Mouse (Mus musculus): ENCODE measurements around the gene Hopx.
A peak's percentile ranks its signal among the peaks of the same experiment; 100 is the strongest.
"Not testable (repeated sequence)": the region's sequence is repeated elsewhere in the genome, so short reads cannot be mapped to it uniquely, and the experiment has no call there.

Gene Hopx

DNA sequence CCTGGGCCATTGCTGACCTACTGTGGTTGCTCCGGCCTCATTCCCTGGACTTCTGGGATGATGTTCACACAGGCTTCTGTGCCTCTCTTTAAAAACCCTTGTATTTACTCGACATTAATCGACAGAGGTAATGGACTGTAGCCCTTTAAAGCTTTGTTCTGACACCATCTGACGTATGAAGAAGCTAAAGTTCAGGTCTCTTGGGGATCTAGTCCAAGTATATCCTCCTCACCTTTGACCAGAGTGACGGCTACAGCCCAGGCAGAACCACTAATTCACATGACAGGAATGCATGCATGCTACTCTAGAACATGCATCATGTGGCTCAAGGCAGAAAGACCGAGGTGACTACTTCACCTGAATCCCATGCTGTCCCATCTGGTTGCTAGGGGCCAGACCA, 14.2 kb downstream of the Hopx start:
- DNase-seq (ENCODE audit: low spot score in 2 of 2) = no peak

DNA sequence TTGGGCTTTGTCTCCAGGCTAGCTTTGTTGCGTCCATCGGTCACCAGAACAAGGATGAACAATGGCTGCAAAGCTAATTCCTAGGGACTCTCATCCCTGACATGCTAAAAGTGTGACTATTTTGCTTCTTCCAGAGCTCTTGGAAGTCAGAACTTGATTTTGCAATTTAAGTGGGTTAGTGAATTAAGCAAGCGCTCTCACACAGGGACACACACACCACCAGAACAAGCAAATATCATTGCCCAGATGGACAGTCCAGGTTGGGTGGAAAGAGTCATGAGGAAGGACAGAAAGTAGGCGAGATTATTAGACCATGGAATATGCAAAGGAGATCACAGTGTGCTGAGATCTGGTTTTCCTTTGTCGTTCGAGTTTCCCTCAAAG, 14.9 kb downstream of the Hopx start:
- no peak for DNase-seq (ENCODE audit: low spot score in 2 of 2)

DNA sequence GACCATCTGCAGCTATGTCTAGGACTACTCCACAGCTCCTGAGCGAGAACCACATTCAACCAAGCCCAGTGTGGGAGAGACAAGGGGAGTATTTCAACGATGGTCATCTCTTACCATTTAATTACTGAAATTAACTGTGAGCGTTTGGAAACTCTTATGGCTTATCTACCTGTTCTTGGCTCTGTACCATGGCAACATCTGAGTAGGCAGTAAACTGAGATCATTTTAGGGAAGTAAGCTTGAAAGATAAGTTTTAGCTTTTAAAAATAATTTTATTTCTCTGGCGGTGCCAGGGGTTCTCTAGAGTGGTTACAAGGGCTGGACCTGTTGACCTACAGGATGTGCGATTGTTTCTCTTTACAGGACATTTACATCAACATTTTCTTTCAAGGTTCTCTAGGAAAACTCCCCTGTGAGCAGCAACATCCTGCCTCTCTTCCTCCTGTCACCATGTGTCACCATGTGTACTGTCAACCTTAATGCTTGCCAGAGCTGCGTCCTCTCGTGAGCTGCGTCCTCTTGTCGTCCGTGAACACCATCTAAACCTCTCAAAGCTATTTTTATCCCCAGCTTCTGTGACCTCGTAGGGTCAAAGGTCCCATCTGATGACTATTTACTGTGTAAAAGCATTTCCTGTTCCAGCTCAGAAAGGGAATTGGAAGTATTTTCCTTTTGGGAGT, 15.5 kb downstream of the Hopx start:
- no peak for DNase-seq (ENCODE audit: low spot score in 2 of 2)

DNA sequence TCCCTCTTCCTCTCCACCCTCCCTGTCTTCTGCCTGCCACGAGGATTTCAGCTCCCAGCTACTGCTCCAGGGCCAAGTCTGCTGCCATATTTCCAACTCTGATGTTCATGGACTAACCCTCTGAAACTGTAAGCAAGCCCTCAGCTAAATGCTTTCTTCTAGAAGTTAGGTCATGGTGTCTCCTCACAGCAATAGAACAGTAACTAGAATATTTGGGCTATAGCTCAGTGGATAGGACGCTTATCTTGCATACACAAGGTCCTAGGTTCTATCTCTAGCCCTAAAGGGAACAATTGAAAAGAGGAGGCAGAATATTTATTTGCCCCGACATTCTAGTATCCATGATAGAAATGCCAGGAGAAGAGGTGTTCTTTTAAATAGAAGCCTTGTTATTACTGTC, 16.0 kb downstream of the Hopx start:
- no peak for DNase-seq (ENCODE audit: low spot score in 2 of 2)

DNA sequence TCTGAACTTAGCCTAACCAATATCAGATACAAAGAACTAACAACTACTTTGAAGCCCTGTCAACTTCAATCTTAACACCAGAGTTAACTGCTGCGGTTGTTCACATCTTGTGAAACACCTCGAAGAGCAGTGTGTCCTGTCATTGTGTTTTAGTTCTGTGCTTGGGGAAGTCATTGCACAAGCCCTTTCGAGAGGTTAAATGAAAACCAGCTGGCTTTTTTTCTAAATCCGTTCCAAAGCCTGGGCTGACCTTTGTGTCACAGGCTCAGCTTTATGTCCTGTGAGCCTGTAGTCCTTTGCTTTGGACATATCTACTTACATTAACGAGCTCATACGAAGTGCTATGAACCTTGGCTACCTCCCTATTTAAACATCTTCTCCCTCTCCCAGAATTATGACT, 17.2 kb downstream of the Hopx start:
- DNase-seq (ENCODE audit: low spot score in 2 of 2) = no peak

DNA sequence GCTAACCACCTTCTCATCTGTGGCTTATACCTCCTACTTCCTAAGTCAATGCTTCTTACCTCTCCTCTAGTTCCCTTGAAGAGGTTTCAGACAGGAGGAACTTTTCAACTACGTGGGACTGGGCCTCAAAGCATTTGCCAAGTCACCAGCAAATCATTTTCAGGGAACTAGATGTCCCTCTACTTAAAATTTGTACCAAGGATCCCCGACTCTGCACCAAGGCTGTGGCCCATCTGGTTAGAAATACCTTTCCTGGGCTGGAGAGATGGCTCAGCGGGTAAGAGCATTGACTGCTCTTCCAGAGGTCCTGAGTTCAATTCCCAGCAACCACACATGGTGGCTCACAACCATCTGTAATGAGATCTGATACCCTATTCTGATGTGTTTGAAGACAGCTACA, 18.7 kb downstream of the Hopx start:
- DNase-seq (ENCODE audit: low spot score in 2 of 2) = not testable (repeated sequence)

DNA sequence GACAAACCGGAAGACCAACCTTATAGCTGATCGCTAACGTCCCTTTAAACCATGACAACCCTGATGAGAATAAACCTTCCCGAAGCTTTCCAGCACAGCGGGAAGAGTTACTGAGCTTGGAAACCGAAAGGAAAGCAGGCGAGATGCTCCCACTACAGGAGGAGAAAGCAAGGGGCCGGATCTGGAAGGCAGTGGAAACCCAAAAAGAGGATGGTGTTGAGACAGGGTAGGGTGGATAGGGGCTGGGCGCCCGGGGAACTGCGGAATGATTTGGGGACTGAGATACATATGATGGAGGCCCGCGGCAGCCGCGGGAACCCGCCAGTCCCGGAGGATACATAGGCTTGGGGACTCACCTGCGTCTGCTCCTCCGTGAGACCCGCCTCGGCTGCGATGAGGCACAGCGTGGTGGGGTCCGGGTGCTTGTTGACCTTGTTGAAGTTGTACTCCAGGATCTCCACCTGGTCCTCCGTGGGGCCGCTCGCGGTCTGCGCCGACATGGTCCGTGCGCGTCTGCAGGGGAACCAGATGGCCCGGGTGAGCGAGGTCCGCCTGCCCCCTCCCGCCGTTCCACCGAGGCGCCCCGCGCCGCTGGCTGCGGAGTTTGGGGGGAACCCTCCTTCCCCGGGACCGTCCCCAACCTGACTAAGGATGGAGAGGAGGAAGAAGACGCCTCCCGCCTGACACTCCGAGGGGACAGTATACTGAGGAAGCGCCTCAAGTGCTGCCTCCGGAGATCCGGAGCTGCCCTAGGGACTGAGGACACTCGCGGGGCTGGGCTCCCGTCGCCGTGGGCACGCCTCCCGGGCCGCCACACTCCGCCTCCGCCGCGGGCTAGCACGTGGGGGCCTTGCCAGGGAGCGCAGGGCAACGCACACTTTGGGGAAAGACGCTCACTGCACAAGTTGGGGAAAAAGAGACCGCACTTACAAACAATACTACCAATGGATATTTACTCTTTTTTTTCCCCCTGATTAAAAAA, 20.1 kb downstream of the Hopx start:
- DNase-seq (ENCODE audit: low spot score in 2 of 2) = peak in 1 of 2 experiments; percentile 36

DNA sequence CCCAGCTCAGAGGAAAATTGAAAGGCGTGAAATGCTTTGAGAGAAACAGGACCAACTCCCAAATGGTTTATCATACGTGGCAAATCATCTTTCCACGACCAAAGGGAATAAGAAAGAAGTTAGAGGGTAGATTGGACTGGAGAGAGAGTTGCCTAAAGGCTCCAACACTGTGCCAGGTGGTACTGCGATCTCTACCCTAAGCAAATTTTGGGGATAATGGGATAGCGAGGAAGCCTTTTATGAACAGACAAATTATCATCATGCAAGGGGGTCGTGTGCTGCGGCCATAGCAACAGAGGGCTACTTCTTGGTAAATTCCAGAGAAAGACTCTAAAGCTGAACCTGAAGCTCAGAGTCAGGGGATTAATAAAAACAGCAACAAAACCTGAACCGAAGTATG, 21.0 kb downstream of the Hopx start:
- no peak for DNase-seq (ENCODE audit: low spot score in 2 of 2)

DNA sequence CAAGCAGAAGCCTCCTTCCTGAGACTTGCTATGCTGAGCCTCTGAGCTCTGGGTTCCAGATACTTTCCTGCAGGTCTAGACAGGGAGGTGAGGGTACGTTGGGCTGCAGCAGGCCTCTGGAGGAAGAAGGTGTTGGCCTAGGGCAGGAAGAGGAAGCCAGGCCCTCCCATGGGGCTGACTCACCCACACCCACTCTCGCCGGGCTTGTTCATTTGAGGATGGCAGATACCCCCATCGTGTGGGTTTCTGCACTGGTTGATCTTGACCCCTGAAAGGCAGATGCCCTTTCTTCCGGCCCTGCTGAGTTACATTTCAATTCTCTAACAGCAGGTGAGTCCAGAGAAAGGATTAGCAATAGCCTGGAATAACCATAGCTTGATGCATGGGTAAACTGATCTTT, 22.4 kb downstream of the Hopx start:
- DNase-seq (ENCODE audit: low spot score in 2 of 2) = no peak

DNA sequence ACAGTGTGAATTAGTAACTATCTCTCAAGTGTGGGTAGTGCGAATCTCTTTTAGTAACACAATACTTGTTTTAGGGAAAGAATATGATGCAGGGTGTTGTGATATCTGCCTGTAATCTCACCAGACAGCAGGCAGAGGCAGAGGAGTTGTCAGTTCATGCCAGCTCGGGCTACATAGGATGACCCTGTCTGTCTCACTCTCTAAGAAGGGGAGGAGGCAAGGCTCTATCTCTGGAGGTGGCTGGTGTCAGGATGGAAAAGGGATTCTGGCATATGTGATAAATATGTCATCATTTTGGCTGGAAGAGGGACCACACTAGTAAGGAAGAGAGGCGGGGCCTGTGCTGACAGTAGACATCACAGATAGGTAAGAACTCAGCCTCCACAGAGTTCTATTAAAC, 23.0 kb downstream of the Hopx start:
- no peak for DNase-seq (ENCODE audit: low spot score in 2 of 2)

DNA sequence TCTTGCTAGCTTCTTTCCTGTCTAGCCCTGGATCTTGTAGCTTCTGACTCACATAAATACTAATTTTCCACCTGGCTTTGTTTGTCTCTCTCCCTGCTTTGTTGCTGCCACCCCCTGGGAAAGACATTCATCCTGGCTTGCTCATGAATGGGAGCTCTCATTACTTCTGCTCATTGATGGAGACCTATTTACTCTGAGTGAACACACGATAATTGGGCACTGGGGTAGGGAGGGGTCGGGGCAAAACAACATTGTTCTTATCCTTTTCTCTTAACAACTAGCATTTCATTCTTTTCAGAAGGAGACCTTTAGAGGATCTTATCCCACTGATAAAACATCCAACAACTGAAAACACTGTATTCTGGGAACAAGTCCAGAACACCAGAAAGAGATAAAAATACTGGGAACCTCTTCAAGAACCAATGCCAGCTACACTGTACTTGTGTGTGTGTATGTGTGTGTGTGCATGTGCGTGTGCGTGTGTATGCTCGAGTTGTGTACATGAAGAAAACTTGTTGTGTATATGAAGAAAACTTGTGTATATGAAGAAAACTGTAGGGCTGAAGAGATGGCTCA, 24.3 kb downstream of the Hopx start:
- no peak for DNase-seq (ENCODE audit: low spot score in 2 of 2)

DNA sequence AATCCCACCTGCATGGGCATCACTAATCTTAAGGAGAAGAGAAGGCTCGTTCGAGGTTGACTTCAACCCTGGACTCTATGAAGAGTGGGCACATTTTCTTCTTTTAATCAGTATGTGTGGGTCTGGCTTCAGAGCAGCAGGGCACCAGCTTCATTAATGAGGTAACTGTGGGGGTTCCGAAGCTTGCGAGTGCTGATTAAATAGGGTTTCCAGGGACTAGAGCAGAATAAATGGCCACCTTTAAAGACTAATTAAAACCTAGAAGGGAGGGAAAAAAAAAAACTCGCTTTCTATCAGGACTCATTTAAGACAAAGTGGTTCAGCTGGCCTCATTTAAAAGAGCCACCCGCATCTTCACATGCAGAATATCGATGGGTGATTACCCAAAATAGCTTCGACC, 25.0 kb downstream of the Hopx start:
- no peak for DNase-seq (ENCODE audit: low spot score in 2 of 2)

DNA sequence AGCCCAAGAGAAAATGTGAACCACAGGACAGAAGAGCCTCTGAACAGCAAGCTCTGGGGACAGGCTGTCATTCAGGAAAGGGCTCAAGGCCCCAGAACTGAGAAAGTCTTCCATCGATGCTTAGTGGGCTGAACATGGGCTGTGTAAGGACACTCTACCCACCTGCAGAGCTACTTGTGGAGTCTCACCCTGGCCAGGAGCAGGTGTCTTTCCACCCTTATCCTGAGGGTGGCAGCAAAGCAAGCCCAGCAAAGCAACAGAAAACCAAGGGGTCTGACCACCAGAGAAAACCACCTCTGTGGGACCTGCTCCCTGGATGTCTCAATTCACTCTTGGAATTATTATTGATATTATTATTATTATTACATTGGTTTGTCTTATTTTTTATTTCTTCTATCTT, 25.6 kb downstream of the Hopx start:
- peak in 1 of 2 experiments; percentile 48 for DNase-seq (ENCODE audit: low spot score in 2 of 2)

DNA sequence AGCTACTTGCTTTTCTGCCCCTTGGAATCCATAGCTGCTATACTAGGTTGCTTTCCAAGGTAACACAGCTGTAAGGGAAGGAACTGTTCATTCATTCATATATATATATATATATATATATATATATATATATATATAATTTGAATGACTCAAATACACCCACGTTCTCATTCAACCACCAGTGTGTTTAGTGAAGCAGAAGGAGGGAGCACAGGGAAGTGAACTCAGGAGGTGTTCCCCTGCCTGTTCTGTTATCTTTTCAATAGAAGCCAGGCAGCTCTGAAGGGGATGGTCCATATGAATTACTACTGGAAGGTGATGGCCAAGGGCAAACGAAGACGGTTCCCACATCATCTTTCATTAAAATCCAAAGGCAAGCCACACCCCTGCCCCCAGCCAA, 27.8 kb downstream of the Hopx start:
- no peak for DNase-seq (ENCODE audit: low spot score in 2 of 2)

DNA sequence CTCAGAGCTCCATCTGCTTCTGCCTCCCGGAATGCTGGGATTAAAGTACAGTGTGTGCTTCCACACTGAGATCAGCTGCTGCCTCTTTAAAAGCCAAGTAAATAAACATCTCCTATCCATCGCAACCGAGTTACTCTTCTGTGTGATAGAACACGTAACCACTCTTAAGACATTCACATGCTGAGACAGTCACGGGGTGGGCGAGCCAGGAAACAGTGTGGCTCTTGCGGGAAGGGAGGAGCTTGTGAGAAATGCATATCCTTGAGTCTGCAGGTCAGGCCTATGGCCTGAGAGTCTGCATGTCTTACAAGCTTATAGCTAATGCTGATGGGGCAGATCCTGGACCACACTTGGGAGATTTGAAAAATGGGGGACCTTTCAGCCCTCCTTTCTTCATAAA, 28.4 kb downstream of the Hopx start:
- no peak for DNase-seq (ENCODE audit: low spot score in 2 of 2)

DNA sequence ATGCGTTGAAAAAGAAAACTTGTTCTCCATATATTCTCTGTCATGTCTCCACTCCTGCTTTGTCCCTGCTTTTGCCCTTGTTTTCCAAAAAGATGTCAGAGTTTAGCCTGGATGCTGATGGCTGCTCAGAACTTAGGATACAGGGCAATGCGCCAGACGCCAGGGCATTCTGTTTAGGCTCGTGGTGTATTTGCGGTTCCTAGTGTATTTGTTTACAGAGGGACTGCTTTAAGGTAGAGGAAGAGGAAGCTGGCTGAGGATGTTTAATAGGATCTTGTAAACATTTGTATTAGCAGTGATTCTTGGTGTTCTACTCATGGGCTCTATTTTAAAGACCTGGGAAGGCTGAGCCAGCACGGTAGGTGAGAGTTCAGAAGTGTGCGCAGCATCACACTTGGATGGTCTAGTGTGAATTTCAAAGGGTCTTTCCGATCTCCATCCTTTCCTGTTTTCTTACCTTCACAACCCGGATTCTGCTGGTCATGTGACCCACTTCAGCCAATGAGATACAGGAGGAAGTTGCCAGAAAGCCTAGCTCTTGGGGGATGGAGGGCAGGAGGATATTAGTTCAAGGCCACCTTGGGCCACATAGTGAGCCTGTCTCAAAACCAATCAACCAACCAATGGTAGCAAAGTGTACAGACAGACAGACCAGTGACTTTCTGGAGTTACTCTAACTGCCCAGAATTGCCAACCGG, 29.0 kb downstream of the Hopx start:
- DNase-seq (ENCODE audit: low spot score in 2 of 2) = no peak

DNA sequence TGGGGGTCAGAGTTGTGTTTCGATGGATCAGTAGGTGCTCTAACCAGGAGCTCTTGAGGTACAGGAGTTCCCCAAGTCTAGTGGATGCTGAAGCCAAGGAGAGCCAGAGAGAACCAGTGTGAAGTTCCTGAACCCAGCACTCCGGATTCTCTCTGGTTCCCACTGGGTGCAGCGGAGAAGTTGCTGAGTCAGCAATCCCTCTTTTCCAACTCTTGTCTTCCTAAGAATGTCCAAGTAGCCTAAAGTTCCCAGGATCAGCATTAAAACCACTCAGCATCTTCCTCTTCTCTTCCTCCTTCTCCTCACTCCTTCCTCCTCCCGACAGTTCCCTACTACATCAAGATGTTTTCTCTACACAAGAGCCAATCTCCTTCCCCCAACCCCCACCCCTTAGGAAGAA, 30.5 kb downstream of the Hopx start:
- no peak for DNase-seq (ENCODE audit: low spot score in 2 of 2)

DNA sequence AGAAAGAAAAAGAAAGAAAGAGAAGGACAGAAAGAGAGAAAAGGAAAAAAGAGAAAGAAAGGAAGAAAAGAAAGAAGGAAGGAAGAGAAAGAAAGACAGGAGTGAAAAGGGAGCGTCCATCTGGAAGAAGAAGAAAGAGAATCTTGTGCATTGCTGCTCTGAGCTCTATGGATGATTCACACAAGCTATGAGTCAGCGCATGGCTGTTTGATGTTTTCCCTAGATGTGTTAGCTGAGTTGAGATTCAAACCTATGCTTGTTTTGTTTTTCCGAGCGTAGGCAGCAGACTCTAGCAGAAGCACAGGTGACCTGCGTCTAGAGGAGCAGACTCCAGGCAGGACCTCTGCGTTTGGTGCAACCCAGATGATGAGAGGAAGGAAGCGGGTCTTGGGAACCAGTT, 32.2 kb downstream of the Hopx start:
- no peak for DNase-seq (ENCODE audit: low spot score in 2 of 2)

DNA sequence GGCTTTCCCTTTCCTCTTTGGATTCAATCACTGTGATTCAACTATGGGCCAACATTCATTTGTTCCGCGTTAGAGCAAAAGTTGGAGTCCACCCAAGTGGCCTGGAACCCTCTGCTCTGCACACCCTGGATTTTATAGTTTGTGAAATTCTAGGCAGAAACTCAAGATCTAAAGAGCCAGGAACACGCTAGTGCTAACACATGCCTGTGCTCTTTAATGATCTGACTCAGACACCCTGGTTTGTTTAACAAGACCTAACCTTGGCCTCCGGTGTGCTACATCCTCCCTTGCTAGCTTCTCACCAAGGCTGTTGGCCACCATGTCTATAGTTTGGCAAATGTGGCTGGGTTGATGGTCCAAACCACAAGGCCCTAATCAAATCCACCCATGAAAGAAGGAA, 34.2 kb downstream of the Hopx start:
- no peak for DNase-seq (ENCODE audit: low spot score in 2 of 2)

DNA sequence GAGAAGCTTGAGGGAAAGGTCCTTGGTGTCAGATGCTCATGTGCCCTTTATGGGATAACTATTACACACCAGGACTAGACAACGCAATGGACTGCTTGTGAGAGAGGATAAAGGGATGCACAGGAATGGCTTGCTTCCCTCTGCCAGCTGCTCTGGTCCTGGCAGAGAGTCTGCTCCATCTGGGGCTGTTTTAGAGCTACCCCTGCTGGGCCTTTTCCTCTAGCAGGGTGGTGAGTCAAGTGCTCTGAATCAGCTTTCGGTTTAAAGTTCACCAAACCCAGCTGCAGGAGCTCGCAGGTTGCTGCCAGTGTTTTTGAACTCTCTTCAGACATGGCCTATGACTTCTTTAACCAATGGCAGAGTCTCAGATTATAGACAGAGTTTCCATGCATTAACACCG, 39.0 kb downstream of the Hopx start:
- no peak for DNase-seq (ENCODE audit: low spot score in 2 of 2)

DNA sequence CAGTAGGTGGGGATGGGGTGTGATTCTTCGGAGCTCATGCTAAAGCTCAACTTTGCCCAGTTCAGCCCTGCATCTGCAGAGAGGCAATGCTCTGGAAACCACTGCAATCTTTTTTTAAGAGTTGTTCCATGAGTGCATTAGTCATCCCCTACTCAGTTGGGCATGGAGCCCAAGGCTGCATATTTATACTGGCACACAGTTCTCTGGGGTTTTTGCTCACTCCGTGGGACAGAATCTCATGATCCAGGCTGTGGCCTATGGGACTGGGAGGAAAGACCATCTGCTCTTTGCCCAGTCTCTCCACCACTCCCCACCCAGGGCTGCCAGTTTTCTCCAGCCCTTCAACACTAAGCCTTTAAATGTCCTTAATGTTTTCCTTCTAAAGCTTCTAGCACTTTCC, 40.0 kb downstream of the Hopx start:
- peak in 1 of 2 experiments; percentile 65 for DNase-seq (ENCODE audit: low spot score in 2 of 2)

DNA sequence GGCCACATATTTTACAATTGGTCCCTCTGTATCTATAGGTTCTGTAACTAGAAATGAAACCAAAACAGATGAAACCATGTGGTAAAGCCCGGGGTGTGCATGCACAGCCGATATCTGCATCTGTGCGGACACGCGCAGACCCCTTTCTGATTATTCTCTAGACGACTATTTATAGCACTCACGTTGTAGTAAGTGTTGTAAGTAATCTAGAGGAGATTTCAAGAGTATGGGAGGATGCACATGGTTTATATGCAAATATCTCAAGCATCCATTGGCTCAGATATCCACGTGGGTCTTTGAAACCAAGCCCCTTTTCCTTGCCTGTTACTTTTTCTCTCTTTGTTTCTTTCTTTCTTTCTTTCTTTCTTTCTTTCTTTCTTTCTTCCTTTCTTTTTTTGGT, 41.1 kb downstream of the Hopx start:
- no peak for DNase-seq (ENCODE audit: low spot score in 2 of 2)

Data from left cerebral cortex, adult 9 months (tissue).